Mouse (Mus musculus): ENCODE measurements at regions not wholly inside any gene's neighbourhood (a gene's known extent, or its start where the extent isn't known, plus 50 kb on each side); places are given as distances from the start of the nearest gene placed in this dataset.

- Histone ChIP-seq H3K27ac (ENCODE audit: low read depth, low read length) (no peak overlapping the region), H3K4me3 (ENCODE audit: low read depth, low read length) (no peak overlapping the region), H3K4me2 (ENCODE audit: low read depth) (no peak overlapping the region), H3K4me1 (ENCODE audit: insufficient read depth) (no peaks in the 10 kb centered on the region), H3K9ac (no peak overlapping the region), H3K36me3 (ENCODE audit: insufficient read depth) (no peaks in the 10 kb centered on the region), H3K27me3 (ENCODE audit: insufficient read depth, low read length) (no peaks in the 10 kb centered on the region), H3K9me3 (ENCODE audit: low read length) (no peaks in the 10 kb centered on the region)
- DNase-seq (no peak), ATAC-seq (no peak)
- TF ChIP-seq CTCF (IDR thresholded peaks at IDR 0.05; ENCODE audit: low read depth), result no peak
- 90% methylated on average over 3 of the region's 3 CpGs for WGBS
Measured at GRCm38 (mm10) chr1:76660146-76660545, 854.7 kb downstream of the Epha4 start.

- Histone ChIP-seq H3K4me2 (ENCODE audit: low read depth) (no peak overlapping the region), H3K4me3 (ENCODE audit: low read depth, low read length) (no peak overlapping the region), H3K4me1 (ENCODE audit: insufficient read depth) (no peaks in the 10 kb centered on the region), H3K9ac (no peak overlapping the region), H3K27ac (ENCODE audit: low read depth, low read length) (no peak overlapping the region), H3K27me3 (ENCODE audit: insufficient read depth, low read length) (no peaks in the 10 kb centered on the region), H3K9me3 (ENCODE audit: low read length) (no peaks in the 10 kb centered on the region), H3K36me3 (ENCODE audit: insufficient read depth) (no peaks in the 10 kb centered on the region)
- no peak for TF ChIP-seq CTCF (IDR thresholded peaks at IDR 0.05; ENCODE audit: low read depth)
- no peak for DNase-seq
- 92% methylated on average over 4 of the region's 4 CpGs for WGBS
- ATAC-seq, result no peak
Measured at GRCm38 (mm10) chr1:76664381-76664780, 850.5 kb downstream of the Epha4 start.

- ATAC-seq (no peak), DNase-seq (no peak)
- no peaks in the 10 kb centered on the region for H3K36me3 ChIP-seq (ENCODE audit: insufficient read depth)
- TF ChIP-seq CTCF (IDR thresholded peaks at IDR 0.05; ENCODE audit: low read depth), result no peak
- no peaks in the 10 kb centered on the region for H3K9me3 ChIP-seq (ENCODE audit: low read length)
- no peaks in the 10 kb centered on the region for H3K27me3 ChIP-seq (ENCODE audit: insufficient read depth, low read length)
- no peak overlapping the region for H3K4me2 ChIP-seq (ENCODE audit: low read depth)
- H3K27ac ChIP-seq (ENCODE audit: low read depth, low read length), result no peak overlapping the region
- no peak overlapping the region for H3K4me3 ChIP-seq (ENCODE audit: low read depth, low read length)
- WGBS, result 66% methylated on average over 6 of the region's 6 CpGs
- H3K9ac ChIP-seq, result no peak overlapping the region
- H3K4me1 ChIP-seq (ENCODE audit: insufficient read depth), result no peaks in the 10 kb centered on the region
Measured at GRCm38 (mm10) chr1:76676836-76677235, 838.1 kb downstream of the Epha4 start.

GRCm38 (mm10) chr1:76705556-76705955 is 809.3 kb downstream of the Epha4 start:
- peak; percentile 29 for DNase-seq
- Histone ChIP-seq H3K4me2 (ENCODE audit: low read depth) (no peak overlapping the region), H3K9ac (no peak overlapping the region), H3K4me1 (ENCODE audit: insufficient read depth) (no peaks in the 10 kb centered on the region), H3K9me3 (ENCODE audit: low read length) (no peaks in the 10 kb centered on the region), H3K4me3 (ENCODE audit: low read depth, low read length) (no peak overlapping the region), H3K27me3 (ENCODE audit: insufficient read depth, low read length) (no peaks in the 10 kb centered on the region), H3K36me3 (ENCODE audit: insufficient read depth) (no peaks in the 10 kb centered on the region), H3K27ac (ENCODE audit: low read depth, low read length) (no peak overlapping the region)
- 0 out of 2 replicates have a peak, but pooled peaks have one; percentile 32 for ATAC-seq
- 10% methylated on average over 2 of the region's 2 CpGs for WGBS
- TF ChIP-seq CTCF (IDR thresholded peaks at IDR 0.05; ENCODE audit: low read depth), result no peak

GRCm38 (mm10) chr1:76717639-76718292 is 797.1 kb downstream of the Epha4 start:
- WGBS, result 32% methylated on average over 11 of the region's 11 CpGs
- H3K4me1 ChIP-seq (ENCODE audit: insufficient read depth), result 0 out of 2 replicates have a peak, but pooled peaks cover 4% of the 10 kb centered on the region
- no peak overlapping the region for H3K4me3 ChIP-seq (ENCODE audit: low read depth, low read length)
- no peak overlapping the region for H3K27ac ChIP-seq (ENCODE audit: low read depth, low read length)
- no peak for TF ChIP-seq CTCF (IDR thresholded peaks at IDR 0.05; ENCODE audit: low read depth)
- ATAC-seq, result no peak
- no peak overlapping the region for H3K4me2 ChIP-seq (ENCODE audit: low read depth)
- H3K27me3 ChIP-seq (ENCODE audit: insufficient read depth, low read length), result no peaks in the 10 kb centered on the region
- no peak for DNase-seq
- H3K9me3 ChIP-seq (ENCODE audit: low read length), result no peaks in the 10 kb centered on the region
- no peak overlapping the region for H3K9ac ChIP-seq
- H3K36me3 ChIP-seq (ENCODE audit: insufficient read depth), result no peaks in the 10 kb centered on the region

- ATAC-seq (peak; percentile 85), DNase-seq (peak; percentile 72)
- Histone ChIP-seq H3K27me3 (ENCODE audit: insufficient read depth, low read length) (no peaks in the 10 kb centered on the region), H3K4me2 (ENCODE audit: low read depth) (no peak overlapping the region), H3K9ac (no peak overlapping the region), H3K27ac (ENCODE audit: low read depth, low read length) (no peak overlapping the region), H3K4me1 (ENCODE audit: insufficient read depth) (no peaks in the 10 kb centered on the region), H3K9me3 (ENCODE audit: low read length) (no peaks in the 10 kb centered on the region), H3K36me3 (ENCODE audit: insufficient read depth) (no peaks in the 10 kb centered on the region), H3K4me3 (ENCODE audit: low read depth, low read length) (no peak overlapping the region)
- no peak for TF ChIP-seq CTCF (IDR thresholded peaks at IDR 0.05; ENCODE audit: low read depth)
- WGBS, result 38% methylated on average over 3 of the region's 3 CpGs
Measured at GRCm38 (mm10) chr1:76724453-76724852, 790.4 kb downstream of the Epha4 start.

- Histone ChIP-seq H3K9ac (no peak overlapping the region), H3K4me2 (ENCODE audit: low read depth) (no peak overlapping the region), H3K27ac (ENCODE audit: low read depth, low read length) (no peak overlapping the region), H3K36me3 (ENCODE audit: insufficient read depth) (no peaks in the 10 kb centered on the region), H3K4me3 (ENCODE audit: low read depth, low read length) (no peak overlapping the region), H3K9me3 (ENCODE audit: low read length) (no peaks in the 10 kb centered on the region), H3K27me3 (ENCODE audit: insufficient read depth, low read length) (no peaks in the 10 kb centered on the region), H3K4me1 (ENCODE audit: insufficient read depth) (no peaks in the 10 kb centered on the region)
- DNase-seq, result no peak
- TF ChIP-seq CTCF (IDR thresholded peaks at IDR 0.05; ENCODE audit: low read depth), result no peak
- 35% methylated on average over 1 of the region's 1 CpGs for WGBS
- ATAC-seq, result no peak
Measured at GRCm38 (mm10) chr1:76737003-76737402, 777.9 kb downstream of the Epha4 start.

Measured in forebrain, postnatal 0 days (tissue).